Mouse (Mus musculus) CH12.LX (cell line): ENCODE data around the gene Kcnh4. TPM values are rescaled to one million over a fixed set of nuclear protein-coding genes. Genes with fewer than 3 reads are reported as not detected.
A peak's percentile ranks its signal among the peaks of the same experiment; 100 is the strongest.

ENCODE experiments used
- DNase-seq: peaks from one replicate; pipeline ENCODE4 v3.0.0-alpha.2; 2013; ENCODE audit errors: extremely low read depth
- H3K27ac ChIP-seq: 2 replicates; pipeline ENCODE4 v1.5.1; 2012; ENCODE audit warnings: low read depth, mild to moderate bottlenecking, control low read depth, moderate library complexity; ENCODE audit not compliant: insufficient read depth
- H3K27me3 ChIP-seq: replicated peaks from 2 replicates; pipeline ENCODE3; 2012; ENCODE audit warnings: inconsistent platforms
- H3K36me3 ChIP-seq, 2 experiments: replicated peaks in 1 of 2; 2 replicates each; pipeline versions ENCODE3 to v1.6.1; 2012; ENCODE audit warnings: inconsistent platforms in 1 of 2, low read length in 1 of 2, mild to moderate bottlenecking in 1 of 2, mixed read lengths in 1 of 2, moderate library complexity in 1 of 2; ENCODE audit not compliant: control insufficient read depth in 1 of 2, insufficient read depth in 1 of 2
- H3K4me1 ChIP-seq, 2 experiments: 2 replicates each; pipeline ENCODE4 v1.6.1; 2012; ENCODE audit warnings: inconsistent platforms in 1 of 2, moderate library complexity in 1 of 2; ENCODE audit not compliant: insufficient read depth in 2 of 2, control insufficient read depth in 1 of 2
- H3K4me2 ChIP-seq: 2 replicates; pipeline ENCODE4 v1.6.1; 2012; ENCODE audit warnings: low read depth, mild to moderate bottlenecking, control low read depth; ENCODE audit not compliant: poor library complexity, insufficient read depth, severe bottlenecking
- H3K4me3 ChIP-seq, 3 experiments: fragments of 150-350 bp in 1 of 3; sonication (generic) in 1 of 3; replicated peaks in 1 of 3; 2 replicates each; pipeline versions ENCODE3 to v1.5.1; 2011 to 2012; ENCODE audit warnings: low read depth in 2 of 3, low read length in 2 of 3, mild to moderate bottlenecking in 2 of 3, moderate library complexity in 2 of 3, control low read depth in 1 of 3, improper control_type of control experiment in 1 of 3, inconsistent platforms in 1 of 3, mixed read lengths in 1 of 3; ENCODE audit not compliant: poor library complexity in 1 of 3
- H3K79me2 ChIP-seq: replicated peaks from 2 replicates; pipeline ENCODE4 v1.6.1; 2012; ENCODE audit warnings: mild to moderate bottlenecking, moderate library complexity; ENCODE audit not compliant: control insufficient read depth, poor library complexity, insufficient read depth, severe bottlenecking; ENCODE audit errors: extremely low read depth
- H3K9ac ChIP-seq: 2 replicates; pipeline ENCODE4 v1.6.1; 2012; ENCODE audit warnings: low read depth, mild to moderate bottlenecking, control low read depth, moderate library complexity; ENCODE audit not compliant: insufficient read depth
- H3K9me3 ChIP-seq: replicated peaks from 2 replicates; pipeline ENCODE3; 2012; ENCODE audit warnings: low read length, inconsistent platforms, mixed read lengths
- BHLHE40 ChIP-seq: IDR thresholded peaks from 2 replicates; pipeline ENCODE4 v1.6.1; 2011; ENCODE audit warnings: mild to moderate bottlenecking, low read depth, low read length, improper control_type of control experiment
- CHD1 ChIP-seq: IDR thresholded peaks from 2 replicates; pipeline ENCODE4 v1.6.1; 2012; ENCODE audit warnings: low read depth, low read length, improper control_type of control experiment, inconsistent platforms
- CHD2 ChIP-seq: IDR thresholded peaks from 2 replicates; pipeline ENCODE4 v1.6.1; 2011; ENCODE audit warnings: low read length, improper control_type of control experiment
- ETS1 ChIP-seq: conservative IDR thresholded peaks from 2 replicates; pipeline ENCODE4 v1.6.1; 2012; ENCODE audit warnings: low read depth, mild to moderate bottlenecking, inconsistent platforms, low read length, improper control_type of control experiment, moderate library complexity
- HCFC1 ChIP-seq: IDR thresholded peaks from 2 replicates; pipeline ENCODE4 v1.6.1; 2012; ENCODE audit warnings: low read depth, mild to moderate bottlenecking, inconsistent platforms, low read length, improper control_type of control experiment
- IRF4 ChIP-seq: IDR thresholded peaks from 2 replicates; pipeline ENCODE4 v1.6.1; 2014; ENCODE audit warnings: low read depth, mild to moderate bottlenecking, inconsistent platforms, low read length, improper control_type of control experiment
- JUND ChIP-seq: conservative IDR thresholded peaks from 2 replicates; pipeline ENCODE4 v1.6.1; 2011; ENCODE audit warnings: low read depth, low read length, improper control_type of control experiment
- MAX ChIP-seq: IDR thresholded peaks from 2 replicates; pipeline ENCODE4 v1.6.1; 2011; ENCODE audit warnings: low read length, improper control_type of control experiment
- MAZ ChIP-seq: IDR thresholded peaks from 2 replicates; pipeline ENCODE4 v1.6.1; 2012; ENCODE audit warnings: low read depth, mild to moderate bottlenecking, inconsistent platforms, low read length, improper control_type of control experiment, moderate library complexity
- MEF2A ChIP-seq: IDR thresholded peaks from 2 replicates; pipeline ENCODE4 v1.6.1; 2014; ENCODE audit warnings: low read depth, mild to moderate bottlenecking, inconsistent platforms, low read length, improper control_type of control experiment, borderline replicate concordance
- MXI1 ChIP-seq: IDR thresholded peaks from 2 replicates; pipeline ENCODE4 v1.6.1; 2011; ENCODE audit warnings: mild to moderate bottlenecking, low read depth, low read length, improper control_type of control experiment
- MYC ChIP-seq: IDR thresholded peaks from 2 replicates; pipeline ENCODE4 v1.6.1; 2011; ENCODE audit warnings: low read depth, mild to moderate bottlenecking, improper control_type of control experiment, low read length
- POLR2A ChIP-seq: IDR thresholded peaks from 2 replicates; pipeline ENCODE4 v1.6.1; 2011; ENCODE audit warnings: low read depth, mild to moderate bottlenecking, improper control_type of control experiment, low read length
- POLR2AphosphoS2 ChIP-seq: IDR thresholded peaks from 2 replicates; pipeline ENCODE4 v1.6.1; 2011; ENCODE audit warnings: low read depth, low read length, improper control_type of control experiment
- RAD21 ChIP-seq: IDR thresholded peaks from 2 replicates; pipeline ENCODE4 v1.6.1; 2011; ENCODE audit warnings: low read depth, mild to moderate bottlenecking, low read length, improper control_type of control experiment, moderate library complexity
- RCOR1 ChIP-seq: conservative IDR thresholded peaks from 2 replicates; pipeline ENCODE4 v1.6.1; 2012; ENCODE audit warnings: low read depth, mild to moderate bottlenecking, inconsistent platforms, low read length, improper control_type of control experiment
- SIN3A ChIP-seq: IDR thresholded peaks from 2 replicates; pipeline ENCODE4 v1.6.1; 2012; ENCODE audit warnings: low read length, improper control_type of control experiment, inconsistent platforms
- SMC3 ChIP-seq: IDR thresholded peaks from 2 replicates; pipeline ENCODE4 v1.6.1; 2011; ENCODE audit warnings: low read depth, low read length, improper control_type of control experiment
- TBP ChIP-seq: conservative IDR thresholded peaks from 2 replicates; pipeline ENCODE4 v1.6.1; 2011; ENCODE audit warnings: low read depth, low read length, improper control_type of control experiment
- UBTF ChIP-seq: IDR thresholded peaks from 2 replicates; pipeline ENCODE4 v1.6.1; 2012; ENCODE audit warnings: low read depth, mild to moderate bottlenecking, inconsistent platforms, low read length, improper control_type of control experiment, moderate library complexity
- USF2 ChIP-seq: conservative IDR thresholded peaks from 2 replicates; pipeline ENCODE4 v1.6.1; 2011; ENCODE audit warnings: low read depth, low read length, improper control_type of control experiment
- ZC3H11A ChIP-seq: IDR thresholded peaks from 2 replicates; pipeline ENCODE4 v1.6.1; 2012; ENCODE audit warnings: low read depth, mild to moderate bottlenecking, inconsistent platforms, low read length, improper control_type of control experiment
- ZKSCAN1 ChIP-seq: IDR thresholded peaks from 2 replicates; pipeline ENCODE4 v1.6.1; 2012; ENCODE audit warnings: low read depth, inconsistent platforms, low read length, improper control_type of control experiment, borderline replicate concordance
- dilution Hi-C: fragments of 300-500 bp; cut with MboI; formaldehyde crosslinking; loops from 2 replicates; pipeline ENCODE4 v1.14.3; 2020; ENCODE audit warnings: low sequenced_read_pairs; ENCODE audit not compliant: extremely low pct_unique_long_range_greater_than_20kb, extremely low pct_ligation_motif_present
- in situ Hi-C: fragments of 300-500 bp; cut with MboI; formaldehyde crosslinking; loops from 3 replicates; pipeline ENCODE4 v1.14.3; 2019; ENCODE audit warnings: low sequenced_read_pairs, low pct_ligation_motif_present, low pct_unique_long_range_greater_than_20kb, mixed read lengths
- polyA plus RNA-seq: library from polyadenylated mRNA; unstranded; fragments of >175 nt; gene quantifications from 2 replicates; pipeline ENCODE4 v1.2.1, GENCODE M21; 2012; ENCODE audit warnings: low read depth; ENCODE audit not compliant: insufficient read length
- total RNA-seq, 2 experiments: library from RNA; depleted of rRNA; stranded (reverse); fragments of 300-350 nt in 1 of 2; fragments of >200 nt in 1 of 2; gene quantifications; 2 replicates each; pipeline ENCODE4 v1.2.3; 2012 to 2014

Kcnh4 gene
- total and polyA plus RNA-seq, 3 experiments: 0.87 to 4.0 (median 2.2) TPM

DNA sequence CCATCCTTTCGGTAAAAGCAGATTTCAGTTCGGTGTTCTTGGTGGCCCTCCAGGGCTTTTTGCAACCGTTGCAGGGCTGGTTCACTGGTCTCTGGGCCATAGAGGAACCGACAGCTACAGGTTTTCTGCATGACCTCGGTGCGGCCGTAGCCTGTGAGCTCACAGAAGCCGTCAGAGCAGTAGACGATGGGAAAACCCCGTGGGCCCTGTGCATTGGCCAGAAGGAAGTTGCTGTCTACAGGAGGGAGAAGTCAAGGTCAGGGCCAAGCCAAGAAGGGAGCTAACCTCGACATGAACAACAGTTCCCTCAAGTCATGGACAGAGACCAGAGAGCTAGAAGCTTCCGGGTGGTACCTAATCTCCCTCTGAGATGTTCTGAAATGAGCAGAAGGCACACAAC is 2.2 kb downstream of the Kcnh4 start (continued):
- TF ChIP-seq BHLHE40 (0 out of 2 replicates have a peak, but pooled peaks have one; percentile 28), ZKSCAN1 (no peak), POLR2AphosphoS2 (no peak), CHD2 (no peak), RCOR1 (no peak), MAX (peak; percentile 56; the same call in 1 of the 2 replicates), CHD1 (no peak), JUND (no peak), MAZ (no peak)

DNA sequence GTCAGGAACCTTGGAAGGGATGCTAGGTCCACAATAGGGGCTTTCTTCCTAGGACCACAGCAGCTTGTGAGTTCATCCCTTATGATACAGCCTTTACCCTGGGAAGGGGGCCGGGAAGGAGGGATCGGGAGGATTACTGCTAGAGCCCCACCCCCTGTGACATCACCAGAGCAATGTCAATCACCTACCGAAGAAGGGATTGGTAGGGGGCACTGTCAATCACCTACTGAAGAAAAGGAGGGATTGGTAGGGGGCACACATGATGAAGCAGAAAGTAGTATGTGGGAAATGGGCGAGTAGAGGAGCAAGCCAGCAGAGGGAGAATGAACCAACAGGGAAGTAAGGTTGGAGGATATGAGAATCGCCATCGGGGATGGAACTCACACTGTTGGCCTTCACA is 3.3 kb downstream of the Kcnh4 start:
- no peak overlapping the region for H3K4me2 ChIP-seq
- H3K79me2 ChIP-seq: no peaks in the 10 kb centered on the region
- in situ Hi-C loops (no loop called here), dilution Hi-C loops (no loop called here)
- DNase-seq: no peak
- H3K4me3 ChIP-seq: no peak overlapping the region
- no peak overlapping the region for H3K27ac ChIP-seq
- peaks cover 21 to 51% of the 10 kb centered on the region in 2 experiments for H3K36me3 ChIP-seq
- peaks cover 26 to 50% of the 10 kb centered on the region in 2 experiments for H3K4me1 ChIP-seq
- TF ChIP-seq MYC: no peak
- TF ChIP-seq SMC3: no peak
- TF ChIP-seq HCFC1: no peak
- TF ChIP-seq TBP: no peak
- no peak for TF ChIP-seq RCOR1
- TF ChIP-seq ZC3H11A: no peak
- no peak for TF ChIP-seq POLR2AphosphoS2
- no peak for TF ChIP-seq USF2
- TF ChIP-seq MXI1: no peak
- TF ChIP-seq JUND: no peak
- no peak for TF ChIP-seq RAD21
- TF ChIP-seq SIN3A: no peak
- no peak for TF ChIP-seq MEF2A
- no peak for TF ChIP-seq POLR2A
- TF ChIP-seq IRF4: no peak
- no peak for TF ChIP-seq UBTF
- TF ChIP-seq CHD1: no peak
- TF ChIP-seq ETS1: no peak
- H3K9me3 ChIP-seq: peaks cover 2% of the 10 kb centered on the region
- no peak overlapping the region for H3K9ac ChIP-seq
- H3K27me3 ChIP-seq: no peaks in the 10 kb centered on the region
